Mouse (Mus musculus) frontal cortex, adult 2 months (tissue): Measurements from ENCODE around the gene Pimreg. TPM values are rescaled to one million over a fixed set of nuclear protein-coding genes. Genes with fewer than 3 reads are reported as not detected.

ENCODE experiments used
- DNase-seq, 2 experiments: peaks; one replicate each; pipeline ENCODE4 v3.0.0; 2022; ENCODE audit warnings: low spot score in 1 of 2; ENCODE audit errors: extremely low spot score in 1 of 2
- polyA plus RNA-seq: library from polyadenylated mRNA; depleted of rRNA; stranded (reverse); fragments of >200 nt; gene quantifications from 2 replicates; pipeline ENCODE4 v1.2.3, GENCODE M21; 2012

Gene Pimreg
- polyA plus RNA-seq, 1 experiment: 0.60 TPM

DNA sequence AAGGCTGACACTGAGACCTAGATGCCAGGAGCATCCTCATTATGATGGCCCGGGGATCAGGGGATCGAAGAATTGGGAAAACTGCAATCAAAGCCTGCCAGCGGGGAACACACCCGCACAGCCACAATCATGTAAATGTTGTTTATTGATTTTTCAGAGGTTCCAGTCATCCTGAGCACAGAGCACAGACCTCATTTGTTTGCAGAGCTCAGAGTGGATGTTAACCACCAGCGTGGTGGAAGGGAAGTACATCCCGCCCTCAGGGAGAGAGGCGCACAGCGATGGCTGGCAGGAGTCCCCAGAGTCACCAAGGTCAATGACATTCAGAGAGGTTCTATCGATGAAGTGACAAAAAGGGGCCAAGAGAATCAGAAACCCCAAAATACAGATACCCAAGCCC is 14.0 kb upstream of the Pimreg start:
- no peak for DNase-seq

DNA sequence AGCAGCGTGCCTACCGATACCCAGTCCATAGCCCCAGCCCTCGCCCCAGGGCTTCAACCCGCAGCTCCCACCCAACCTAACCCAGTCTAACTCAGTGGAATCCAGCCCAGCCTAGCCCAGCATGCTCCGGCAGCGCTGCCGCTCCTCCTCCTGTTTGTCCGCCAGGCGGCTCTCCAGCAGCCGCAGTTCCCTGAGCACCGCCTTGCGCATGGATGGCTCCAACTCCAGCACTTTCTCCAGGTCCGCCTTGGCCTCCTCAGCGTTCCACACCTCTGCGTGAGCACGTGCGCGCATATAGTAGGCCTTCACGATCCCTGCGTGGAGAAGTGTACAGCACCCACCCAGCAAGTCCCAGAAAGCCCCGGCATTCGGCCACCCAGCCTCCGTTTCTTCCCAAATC is 12.7 kb upstream of the Pimreg start:
- peak in 1 of 2 experiments; percentile 61 for DNase-seq

DNA sequence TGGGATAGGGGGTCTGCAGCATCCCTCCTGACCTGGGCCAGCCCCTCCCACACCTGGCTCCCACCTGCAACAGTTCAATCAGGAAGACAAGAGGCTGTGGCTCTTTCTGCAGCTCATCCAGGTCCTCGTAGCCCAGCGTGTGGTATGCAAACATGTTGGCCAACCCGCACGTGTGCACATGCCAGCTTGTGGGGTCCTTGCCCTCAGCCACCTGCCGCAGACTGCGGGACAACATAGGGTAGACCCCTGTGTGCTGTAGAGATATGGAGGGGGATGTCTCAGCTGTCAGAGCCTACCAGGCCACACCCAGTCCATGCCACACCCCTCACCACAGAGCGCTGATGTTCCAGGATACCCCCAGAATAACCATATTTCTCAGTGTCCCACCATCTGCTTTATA is 10.5 kb upstream of the Pimreg start:
- no peak for DNase-seq

DNA sequence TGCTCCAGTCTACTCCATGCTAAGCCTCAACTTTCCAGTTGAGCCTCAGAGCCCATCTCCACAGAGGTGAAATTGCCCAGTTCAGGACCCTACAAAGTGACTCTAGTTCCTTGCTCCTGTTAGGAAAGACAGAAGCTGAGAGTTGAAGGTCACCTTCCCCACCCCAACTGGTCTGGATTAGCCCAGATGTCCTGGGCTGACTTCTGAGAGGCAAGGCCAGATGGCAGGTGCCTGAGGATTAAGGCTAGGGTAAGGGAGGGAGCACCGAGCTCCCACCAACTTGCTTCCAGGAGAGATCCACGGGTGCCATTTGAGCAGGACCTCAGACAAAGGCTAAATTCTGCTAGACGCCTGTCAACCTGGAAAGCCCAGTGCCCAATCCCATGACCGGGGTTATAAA is 9.7 kb upstream of the Pimreg start:
- DNase-seq: no peak

DNA sequence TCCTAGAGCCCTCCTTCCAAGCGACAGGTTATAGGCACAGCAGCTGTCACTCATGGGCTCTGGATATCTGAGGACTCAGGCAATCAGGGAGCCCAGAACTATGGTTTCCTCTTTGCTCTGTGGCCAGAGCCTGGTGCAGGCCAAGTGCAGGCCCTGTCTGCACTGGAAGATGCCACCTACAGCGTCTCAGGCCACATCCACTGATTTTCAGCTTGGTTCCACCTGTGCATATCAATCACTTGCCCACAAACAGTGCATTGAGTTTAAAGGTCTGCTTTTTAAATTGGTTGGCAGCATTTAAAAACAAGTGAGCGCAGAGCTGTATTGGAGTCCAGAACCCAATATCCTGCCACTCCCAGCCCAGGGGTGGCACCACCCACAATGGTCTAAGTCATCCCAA is 9.2 kb upstream of the Pimreg start:
- no peak for DNase-seq

DNA sequence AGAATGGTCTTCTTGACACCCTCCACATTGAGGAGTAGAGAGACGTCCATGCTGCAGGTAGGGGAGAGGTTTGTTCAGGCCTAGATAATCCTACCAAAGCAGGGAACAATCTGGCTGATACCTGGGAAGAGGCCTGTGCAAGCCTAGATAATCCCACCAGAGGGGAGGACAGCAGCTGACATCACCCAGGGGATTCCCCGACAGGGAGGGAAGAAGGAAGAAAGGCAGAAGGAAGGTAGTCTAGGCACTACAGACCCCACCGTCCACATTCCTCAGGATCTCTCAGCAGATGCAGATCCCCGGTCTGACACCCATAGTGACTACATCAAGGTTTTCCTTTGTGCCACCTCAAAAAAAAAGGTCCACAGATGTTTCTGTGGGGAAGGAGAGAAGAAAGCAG is 4.4 kb upstream of the Pimreg start, which contains the start of gene Aipl1:
TSS of gene Aipl1 (minus strand) at position 101 of the 400 bp plus-strand sequence.
- no peak for DNase-seq

DNA sequence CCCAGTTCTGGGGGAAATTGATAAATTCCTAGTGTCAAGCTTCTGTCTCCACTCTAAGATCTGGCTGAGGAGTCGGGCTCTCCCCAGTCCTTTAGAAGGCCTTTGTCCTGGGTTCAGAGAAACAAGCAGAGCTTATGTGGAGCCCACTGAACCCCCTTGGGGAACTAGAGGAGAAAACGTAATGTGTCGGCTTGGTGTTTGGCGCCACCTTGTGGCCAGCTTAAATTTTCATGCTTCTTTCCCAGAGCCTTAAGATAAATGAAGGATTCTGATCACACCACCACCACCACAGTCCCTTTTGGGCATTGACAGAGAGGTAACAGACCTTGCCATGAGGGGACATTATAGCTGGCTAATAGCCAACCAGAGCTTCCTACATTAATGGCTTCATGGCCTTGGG is 3.8 kb upstream of the Pimreg start:
- peak in 1 of 2 experiments; percentile 92 for DNase-seq

DNA sequence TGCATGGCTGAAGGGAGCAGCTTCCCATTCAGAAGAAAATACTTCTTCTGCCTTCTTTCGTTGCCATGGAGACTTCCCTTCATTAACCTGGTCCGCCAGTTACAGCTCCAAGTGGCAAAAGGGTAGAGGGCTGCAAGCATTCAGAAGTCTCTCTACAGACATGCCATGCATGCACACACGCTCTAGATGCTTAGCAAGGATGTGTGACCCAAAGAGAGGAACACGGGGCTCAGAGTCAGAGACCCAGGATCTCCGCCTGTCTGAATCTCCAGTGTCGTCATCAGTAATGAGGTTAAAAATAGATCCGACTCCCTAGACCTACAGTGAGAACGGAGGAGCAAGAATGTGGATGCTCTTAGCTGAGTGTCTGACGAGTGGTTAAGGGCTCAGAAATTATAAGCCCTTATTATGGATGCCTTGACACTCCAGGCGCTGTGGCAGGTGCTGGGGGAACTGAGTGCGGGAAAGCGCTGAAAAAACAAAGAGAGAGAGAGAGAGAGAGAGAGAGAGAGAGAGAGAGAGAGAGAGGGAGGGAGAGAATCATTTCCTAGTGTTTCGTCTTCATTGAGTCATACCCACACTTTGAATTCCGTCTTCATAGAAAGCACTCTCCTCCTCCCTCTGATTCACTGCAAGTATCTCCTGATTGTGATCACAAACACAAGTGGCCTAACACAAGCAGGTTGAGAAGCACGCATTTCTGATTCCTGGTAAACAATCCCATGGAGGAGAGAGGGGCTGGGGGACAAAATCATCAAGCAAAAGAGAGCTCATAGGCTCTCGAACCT is 2.0 kb upstream of the Pimreg start:
- peak in 1 of 2 experiments; percentile 51 for DNase-seq

DNA sequence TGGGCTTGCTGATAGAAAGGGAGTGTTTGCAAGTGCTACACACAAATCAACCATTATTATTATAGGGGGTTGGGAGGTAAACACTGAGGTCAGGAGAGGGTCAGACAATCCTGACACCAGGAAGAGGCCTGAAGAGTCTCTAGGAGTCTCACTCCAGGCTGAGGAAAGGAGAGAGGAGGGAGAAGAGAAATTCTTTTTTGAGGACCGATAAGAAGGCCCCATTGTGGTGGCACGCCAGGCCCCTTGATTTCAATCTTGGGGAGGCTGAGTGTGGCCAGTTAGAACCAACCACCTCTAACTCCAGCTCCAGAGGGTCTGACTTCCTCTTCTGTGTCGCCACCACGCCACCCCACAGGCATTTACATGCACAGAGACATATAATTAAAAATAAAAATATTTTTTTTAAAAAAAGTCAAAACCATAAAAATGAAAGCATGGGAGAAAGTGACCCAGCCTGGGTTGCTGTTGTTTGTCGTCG is 503 bp upstream of the Pimreg start:
- no peak for DNase-seq

DNA sequence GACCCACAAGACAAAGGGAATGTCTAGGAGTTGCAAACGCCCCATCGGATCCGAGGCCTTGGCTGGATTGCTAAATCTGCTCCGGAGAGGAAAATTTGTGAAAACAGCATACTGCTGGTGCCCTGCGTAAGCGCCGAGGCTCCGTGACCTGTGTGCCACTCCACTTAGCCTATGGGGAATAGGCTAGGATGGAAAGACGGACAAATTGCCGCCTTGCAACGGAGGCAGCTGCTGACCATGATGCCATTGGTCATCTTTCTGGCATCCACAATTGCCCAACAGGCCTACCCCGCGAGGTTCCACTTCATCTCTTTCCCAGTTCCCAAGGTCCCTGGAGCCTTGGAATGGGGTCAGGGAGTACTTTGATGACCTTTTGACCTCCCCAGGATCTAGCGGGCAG is 799 bp downstream of the Pimreg start:
- no peak for DNase-seq

DNA sequence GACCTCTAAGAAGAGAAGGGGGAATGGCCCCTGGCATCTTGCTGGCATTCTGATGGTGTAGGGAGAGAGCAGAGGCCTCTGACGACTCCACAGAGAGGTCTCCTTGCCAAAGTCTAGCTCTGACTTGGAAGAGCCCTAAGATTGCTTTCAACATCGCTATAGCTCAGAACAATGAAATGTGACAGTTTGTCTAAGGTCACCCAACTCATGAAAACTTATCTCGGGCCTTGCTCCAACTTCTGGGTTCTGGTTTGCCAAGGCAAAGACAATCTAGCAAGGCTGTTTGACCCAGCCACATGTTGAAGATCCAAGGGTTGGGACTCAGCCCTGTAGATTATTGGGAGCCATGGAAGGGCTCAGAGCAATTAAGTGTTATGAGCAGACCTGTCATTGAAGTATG is 2.4 kb downstream of the Pimreg start:
- no peak for DNase-seq

DNA sequence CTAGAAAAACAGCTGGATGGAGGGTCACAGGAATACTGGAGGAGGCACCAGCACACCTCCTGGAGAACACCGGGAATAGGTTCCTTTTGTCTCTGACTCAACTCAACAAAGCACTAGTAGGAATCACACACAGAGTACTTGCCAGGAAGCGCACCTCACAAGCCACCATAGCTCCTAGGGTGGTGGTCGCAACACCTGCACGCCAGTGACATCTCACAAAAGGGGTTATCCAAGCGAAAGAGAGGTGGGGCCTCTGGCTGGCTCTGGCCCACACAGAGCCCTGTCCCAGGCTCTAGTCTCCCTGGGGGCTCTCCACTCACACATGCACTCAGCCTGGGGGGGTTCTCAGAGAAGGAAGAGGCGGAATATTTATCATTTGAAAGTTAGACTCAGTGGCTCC is 6.9 kb downstream of the Pimreg start:
- no peak for DNase-seq

DNA sequence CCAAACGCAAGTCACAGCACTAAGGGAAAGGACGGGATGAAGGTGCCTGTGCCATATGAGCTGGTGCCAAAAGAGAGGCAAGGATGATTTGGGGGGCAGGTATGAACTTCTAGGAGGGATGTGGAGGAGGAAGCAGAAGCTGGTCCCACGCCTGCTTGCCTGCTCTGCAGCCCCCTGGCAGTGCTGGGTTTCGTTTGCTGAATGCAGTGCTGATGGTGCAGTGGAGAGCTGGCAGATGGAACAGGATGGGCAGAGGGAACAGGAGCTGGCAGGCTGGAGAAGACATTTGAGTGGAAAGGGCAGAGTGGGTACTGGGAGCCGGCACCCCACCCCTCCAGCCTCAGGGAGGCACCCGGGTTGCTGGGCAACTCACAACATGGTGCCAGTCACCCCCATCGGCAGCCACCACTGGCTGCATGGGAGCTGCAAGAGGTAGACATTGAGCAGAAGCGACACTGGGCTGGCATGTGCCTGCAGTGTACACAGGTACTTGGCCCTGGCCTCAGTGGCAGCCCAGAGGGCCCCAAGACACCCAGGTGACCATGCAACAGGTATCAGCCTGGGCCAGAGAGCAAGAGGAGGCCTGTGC is 7.4 kb downstream of the Pimreg start:
- no peak for DNase-seq

DNA sequence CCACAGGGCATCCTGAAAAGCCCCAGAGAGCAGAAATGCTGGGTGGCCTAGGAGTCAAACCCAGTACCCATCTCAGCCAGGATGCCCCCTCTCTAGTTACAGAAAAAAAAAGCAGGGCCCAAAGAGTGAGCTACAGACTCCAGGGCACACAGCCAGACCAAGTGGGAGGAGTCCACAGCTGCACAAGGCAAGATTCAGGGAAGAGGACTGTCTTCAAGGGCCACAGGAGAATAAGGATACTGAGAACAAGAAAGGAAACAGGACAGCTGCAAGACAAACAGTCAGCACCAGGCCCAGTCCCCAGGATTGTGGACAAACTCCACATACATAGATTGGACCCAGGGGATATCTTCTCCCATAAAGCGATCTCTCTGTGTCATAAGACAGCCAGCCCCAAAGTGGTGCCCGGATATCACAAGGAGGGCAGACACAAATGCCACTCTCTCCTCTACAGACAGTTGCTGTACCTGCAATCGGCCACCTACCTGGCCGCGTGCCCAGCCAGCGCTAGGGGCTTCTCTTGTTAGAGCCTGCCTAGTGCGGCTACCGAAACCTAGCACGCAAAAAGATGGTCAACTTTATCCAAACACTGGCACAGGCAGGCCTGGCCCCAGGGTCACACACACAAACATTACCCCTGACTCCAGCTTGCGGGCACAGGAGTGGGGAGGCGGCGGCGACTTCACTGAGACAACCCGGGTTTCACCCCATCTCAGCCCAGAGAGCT is 8.5 kb downstream of the Pimreg start:
- DNase-seq: no peak

DNA sequence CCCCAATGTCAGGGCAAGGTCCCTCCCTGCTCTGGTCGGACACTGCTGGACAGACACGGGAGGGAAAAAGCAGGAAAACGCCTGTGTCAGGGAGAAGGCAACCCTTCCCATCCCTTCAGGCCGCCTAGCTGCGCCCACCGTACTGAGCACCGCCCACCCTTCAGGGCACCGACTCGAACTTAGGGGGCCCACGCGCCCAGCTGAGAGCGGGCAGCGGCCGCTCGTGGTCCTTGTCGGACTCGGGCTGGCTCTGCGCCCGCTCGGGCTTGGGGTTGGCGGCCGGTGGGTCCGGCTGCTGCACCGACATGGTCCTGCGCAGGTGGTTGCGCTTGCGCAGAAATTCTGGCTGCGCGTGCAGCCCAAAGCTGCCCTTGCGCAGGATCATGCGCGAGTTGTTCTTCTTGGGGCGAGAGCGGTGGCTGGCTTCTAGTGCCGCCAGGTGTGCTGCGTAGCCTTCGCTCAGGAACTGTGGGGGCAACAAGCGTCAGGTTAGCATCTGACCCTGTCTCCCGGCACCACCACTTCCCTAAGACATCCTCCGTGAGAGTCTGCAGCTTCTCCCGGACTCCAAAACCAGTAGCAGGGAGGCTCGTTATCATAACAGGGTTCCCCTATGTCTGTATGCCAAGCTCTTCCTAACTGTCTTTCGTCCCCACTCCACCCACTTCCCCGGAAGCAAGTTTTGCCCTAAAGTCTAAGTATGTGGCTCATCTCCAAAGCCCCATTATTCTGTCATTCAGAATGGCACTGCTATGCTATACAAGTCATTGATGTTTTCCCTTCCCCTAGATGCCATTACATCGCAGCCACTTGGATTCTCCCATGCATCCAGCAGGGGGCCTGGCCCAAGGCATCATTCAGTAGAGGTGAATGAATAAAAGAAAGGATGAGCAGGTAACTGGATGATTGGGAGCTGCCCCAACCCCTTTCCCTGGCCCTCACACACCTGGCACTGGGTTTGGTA is 9.3 kb downstream of the Pimreg start:
- DNase-seq: peak in 1 of 2 experiments; percentile 70

DNA sequence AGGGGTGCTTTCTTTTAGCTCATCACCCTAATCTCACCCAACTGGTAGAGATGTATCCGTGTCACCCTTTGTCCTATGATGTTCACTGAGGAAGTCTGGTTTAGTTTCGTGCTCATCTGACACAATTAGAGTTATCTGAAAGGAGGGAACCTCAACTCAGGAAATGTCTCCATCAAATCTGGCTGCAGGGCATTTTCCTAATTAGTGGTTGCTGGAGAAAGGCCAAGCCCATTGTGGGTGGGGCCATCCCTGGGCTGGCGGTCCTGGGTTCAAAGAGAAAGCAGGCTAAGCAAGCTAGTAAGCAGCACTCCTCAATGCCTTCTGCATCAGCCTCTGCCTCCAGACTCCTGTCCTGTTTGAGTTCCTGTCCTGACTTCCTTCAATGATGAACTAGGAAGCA is 10.4 kb downstream of the Pimreg start:
- DNase-seq: no peak

DNA sequence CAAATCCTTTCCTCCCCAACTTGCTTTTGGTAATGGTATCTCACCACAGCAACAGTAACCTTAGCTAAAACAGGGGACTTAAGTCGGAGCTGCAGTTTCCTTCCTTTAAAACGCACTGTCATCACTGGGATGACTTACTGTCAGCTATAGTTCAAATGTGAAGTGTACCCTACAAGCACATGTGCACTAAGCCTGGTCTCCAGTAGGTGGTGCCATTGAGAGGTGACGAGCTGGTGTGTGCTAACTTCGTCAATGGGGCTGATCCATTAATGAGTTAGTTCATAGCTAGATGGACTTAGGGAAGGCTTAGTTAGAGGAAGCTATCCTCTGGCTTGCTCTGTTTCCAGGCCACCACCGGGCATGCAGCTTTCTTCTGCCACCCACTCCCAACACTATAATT is 10.8 kb downstream of the Pimreg start:
- DNase-seq: peak; percentile 55 to 89

DNA sequence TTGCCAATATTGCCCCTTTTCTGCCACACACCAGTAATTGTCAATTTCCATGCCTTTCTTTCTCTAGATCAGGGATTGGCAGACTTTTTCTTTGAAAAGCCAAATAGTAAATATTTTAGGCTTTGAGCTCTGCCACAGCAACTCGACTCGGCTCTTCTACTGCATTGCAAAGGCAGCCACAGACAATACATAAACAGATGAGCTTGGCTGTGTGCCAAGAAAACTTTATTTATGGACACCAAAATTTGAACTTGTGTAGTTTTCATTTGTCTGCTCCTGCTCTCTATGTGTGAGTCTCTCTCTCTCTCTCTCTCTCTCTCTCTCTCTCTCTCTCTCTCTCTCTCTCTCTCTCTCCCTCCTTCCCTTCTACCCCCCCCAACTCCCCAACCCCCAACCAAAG is 13.3 kb downstream of the Pimreg start:
- DNase-seq: no peak

DNA sequence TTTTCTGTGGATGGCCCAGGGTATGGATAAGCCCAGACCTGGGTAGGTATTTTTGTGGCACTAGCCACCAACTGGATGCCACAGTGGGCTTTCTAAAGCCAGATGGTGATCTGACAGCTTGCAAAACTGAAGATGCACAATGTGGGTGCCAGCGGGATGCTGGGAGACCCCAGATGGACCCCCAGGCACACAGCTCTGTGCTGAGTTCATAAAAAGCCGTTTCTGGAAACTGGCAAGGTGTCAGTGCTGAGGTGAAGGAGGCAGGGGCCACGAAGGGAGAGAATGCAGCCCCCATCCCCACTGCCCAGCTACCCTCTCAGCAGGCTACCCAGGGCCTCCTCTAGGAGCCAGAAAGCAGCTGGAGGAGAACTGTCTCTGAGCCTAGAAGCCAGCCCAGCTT is 15.3 kb downstream of the Pimreg start:
- DNase-seq: no peak

DNA sequence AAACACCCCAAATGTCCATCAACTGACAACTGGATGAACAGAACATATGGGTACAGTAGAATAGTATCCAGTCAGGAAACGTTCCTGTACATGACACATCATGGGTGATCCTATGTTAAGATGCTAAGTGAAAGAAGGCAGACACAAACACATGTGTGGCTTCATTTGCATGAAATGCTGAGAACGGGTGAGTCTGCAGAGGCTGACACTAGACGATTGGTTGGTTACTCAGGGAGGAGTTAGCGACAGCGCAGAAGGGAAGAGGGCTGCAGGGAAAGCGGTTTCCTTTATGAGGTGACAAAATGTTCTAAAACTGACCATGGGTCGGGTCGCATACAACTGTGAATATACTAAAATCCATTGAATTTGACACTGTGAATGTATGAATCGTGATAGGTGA is 18.6 kb downstream of the Pimreg start:
- no peak for DNase-seq
